Mouse (Mus musculus): Measurements from ENCODE around the gene Ifitm2.

- TF ChIP-seq CTCF (IDR thresholded peaks at IDR 0.05; ENCODE audit: extremely low read depth, insufficient read depth, low read length) (no peak), POLR2A (IDR thresholded peaks at IDR 0.05; ENCODE audit: extremely low read depth, insufficient read depth, low read length) (no peak)
Observed at GRCm38 (mm10) chr7:140952441-140952840, 3.3 kb downstream of the Ifitm2 start.
